Mouse (Mus musculus) heart, postnatal 4 days (tissue): Measurements from ENCODE around the gene Gm10964. TPM values are rescaled to one million over a fixed set of nuclear protein-coding genes. Genes with fewer than 3 reads are reported as not detected.

ENCODE experiments used
- DNase-seq: peaks from one replicate; pipeline ENCODE4 v3.0.0; 2021
- total RNA-seq, 2 experiments: library from RNA; stranded (reverse); gene quantifications; 2 replicates each; pipeline ENCODE4 v1.2.3; 2021

Gene Gm10964
- total RNA-seq, 2 experiments from 2014 or later, result not detected

DNA sequence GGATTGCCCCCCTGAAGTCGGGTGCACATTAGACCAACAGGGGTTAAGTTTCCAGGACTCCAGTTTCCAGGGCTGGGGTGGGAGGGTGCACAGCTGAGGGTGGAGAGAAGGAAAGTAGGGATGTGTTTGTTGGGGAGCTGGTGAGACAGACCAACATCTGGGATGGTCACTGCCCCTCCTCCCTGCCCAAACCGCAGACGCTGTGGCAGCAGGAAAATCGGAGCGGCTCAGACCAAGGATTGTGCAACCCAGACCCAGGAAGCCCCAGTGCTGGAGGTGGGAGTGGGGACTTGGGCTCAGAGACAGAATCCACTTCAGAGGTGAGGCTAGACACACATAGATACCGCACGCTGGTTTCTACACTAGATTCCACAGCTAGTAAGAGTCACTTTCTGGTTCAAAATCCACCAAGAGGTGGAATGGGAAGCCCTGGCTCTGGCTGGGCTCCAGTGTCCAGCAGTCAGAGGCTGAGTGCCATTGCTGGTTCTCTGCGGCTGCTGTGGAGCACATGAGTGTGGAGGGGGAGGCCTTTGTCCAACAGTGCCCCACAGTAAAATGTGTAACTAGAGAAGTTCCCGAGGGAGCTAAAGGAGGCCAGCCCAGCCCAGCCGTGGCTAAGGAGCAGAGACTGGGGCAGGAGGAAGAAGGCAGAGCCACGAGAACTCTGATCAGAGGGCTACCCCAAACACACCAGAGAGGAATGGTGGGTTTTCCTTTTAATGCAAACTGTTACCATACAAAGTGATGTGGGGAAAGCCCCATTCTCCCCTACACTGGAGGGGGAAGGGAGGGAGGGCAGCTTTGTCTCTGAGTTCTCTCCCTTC is 4.3 kb upstream of the Gm10964 start:
- peak; percentile 47 for DNase-seq

- DNase-seq, result peak; percentile 16
These were observed 3.2 kb upstream of the Gm10964 start for GRCm38 (mm10) chr3:103735776-103736600.

GRCm38 (mm10) chr3:103737061-103737754 is 2.0 kb upstream of the Gm10964 start:
- peak; percentile 75 for DNase-seq

DNA sequence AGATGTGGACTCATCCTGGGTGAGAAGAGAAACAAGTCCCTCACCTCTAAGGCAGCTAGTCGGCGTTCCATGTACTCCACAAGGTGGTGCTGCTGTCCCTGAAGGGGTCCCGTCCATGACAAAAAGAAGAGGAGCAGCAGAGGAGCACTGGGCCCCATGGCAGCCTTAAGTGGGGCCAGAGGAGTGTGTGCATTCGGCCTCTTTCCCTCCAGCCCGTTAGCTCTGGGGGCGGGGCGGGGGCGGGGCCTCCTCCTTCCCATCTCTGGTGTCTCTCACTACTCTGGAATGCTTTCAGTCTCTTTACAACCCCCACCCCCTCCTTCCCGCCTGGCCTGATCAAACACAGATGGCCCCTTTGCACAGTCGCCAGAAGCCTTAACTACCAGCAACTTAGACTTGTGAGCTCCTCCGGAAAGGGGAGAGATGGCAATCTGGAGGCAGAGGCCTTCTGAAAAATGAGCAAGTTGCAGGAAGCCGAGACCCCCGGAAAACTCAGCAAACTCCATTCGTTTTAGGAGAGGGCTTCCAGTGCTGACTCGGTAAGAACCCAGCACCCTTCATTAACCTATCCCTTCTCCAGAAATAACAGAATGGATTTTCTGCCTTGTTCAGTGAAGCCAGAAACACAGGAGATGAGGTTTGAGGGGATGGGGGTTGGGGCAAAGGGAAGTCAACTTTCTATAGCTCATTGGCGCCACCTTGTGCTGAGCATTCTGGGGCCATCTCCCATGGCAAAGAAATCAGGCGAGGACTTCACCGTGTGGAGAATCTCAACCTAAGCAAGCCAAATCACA is 1.2 kb upstream of the Gm10964 start, which contains the start of gene Olfml3:
Gene Olfml3, minus strand, starts transcription at position 224 of the 794 bp plus-strand sequence.
- peak; percentile 95 for DNase-seq

DNA sequence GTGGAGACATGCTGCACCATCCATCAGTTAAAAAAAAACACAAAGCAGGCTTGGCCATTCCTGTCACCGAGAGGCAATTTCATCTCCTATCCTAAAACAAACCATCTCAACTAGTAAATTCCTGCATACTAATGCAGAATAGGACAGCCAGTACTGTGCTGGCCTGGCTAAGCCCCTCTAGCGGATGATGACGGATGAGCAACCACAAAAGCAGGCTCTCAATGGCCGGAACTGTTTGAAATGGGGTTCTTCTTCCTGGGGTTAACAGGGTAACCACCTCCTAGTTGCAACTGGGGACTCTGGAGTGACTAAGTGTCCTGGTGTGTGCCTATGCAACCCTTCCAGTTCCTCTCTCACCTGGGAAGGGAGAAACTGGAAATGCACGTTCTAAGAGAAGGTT is 1.2 kb downstream of the Gm10964 start:
- DNase-seq, result no peak

GRCm38 (mm10) chr3:103743208-103743607 is 4.0 kb downstream of the Gm10964 start:
- DNase-seq, result no peak

- DNase-seq, result no peak
These were observed 6.0 kb downstream of the Gm10964 start for GRCm38 (mm10) chr3:103745001-103745770.

GRCm38 (mm10) chr3:103746711-103747110 is 7.5 kb downstream of the Gm10964 start:
- DNase-seq, result no peak

DNA sequence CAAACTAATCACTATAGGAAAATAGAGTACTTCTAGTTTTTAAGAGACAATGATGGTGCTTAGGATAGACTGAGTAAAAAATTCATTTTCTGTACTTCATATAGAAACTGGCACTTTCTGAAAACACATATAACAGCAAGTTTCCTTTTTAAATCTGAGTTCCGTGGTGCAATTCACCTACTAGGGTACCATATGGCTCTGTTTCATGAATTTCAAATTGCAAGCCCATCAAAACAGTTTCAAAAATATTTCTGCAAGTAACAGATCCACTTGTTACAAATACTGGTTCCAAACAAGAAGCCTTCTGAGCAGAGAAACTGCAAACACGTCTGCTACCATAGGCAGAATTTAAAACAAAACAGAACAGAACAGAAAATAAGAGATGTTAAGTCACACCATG is 12.4 kb downstream of the Gm10964 start:
- no peak for DNase-seq

- no peak for DNase-seq
These were observed 16.2 kb downstream of the Gm10964 start for GRCm38 (mm10) chr3:103755351-103755750.

DNA sequence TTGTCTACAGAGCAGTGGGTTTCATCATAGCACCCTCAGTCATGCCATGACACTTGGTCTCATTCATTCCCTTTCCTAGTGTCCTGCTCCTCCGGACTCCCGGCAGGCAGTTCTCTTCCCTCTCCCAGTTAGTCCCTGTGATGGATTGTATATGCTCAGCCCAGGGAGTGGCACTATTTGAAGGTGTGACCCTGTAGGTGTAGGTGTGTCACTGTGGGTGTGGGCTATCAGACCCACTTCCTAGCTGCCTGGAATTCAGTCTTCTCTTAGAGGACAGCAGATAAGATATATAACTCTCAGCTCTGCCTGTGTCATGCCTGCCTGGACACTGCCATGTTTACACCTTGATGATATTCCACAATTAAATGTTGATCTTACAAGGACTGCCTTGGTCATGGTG is 17.8 kb downstream of the Gm10964 start:
- DNase-seq, result no peak

DNA sequence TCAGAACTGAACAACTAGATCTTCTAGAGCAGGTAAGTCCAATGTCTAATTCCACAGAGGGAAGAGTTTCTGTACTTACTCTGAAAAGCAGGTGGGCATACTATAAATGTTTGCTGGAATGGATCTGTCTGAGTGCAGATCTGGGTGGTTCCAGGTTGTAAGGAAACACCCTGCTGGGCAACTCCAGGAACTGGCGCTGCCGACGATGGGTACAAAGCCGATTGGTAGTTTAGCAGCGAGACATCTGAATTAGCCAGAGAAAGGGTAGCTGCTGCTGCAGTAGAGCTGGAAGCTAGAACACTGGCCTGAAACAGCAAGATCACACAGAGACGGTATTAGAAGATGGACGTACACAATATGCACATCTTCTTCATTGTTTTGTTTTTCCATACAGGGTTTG is 19.3 kb downstream of the Gm10964 start:
- no peak for DNase-seq

DNA sequence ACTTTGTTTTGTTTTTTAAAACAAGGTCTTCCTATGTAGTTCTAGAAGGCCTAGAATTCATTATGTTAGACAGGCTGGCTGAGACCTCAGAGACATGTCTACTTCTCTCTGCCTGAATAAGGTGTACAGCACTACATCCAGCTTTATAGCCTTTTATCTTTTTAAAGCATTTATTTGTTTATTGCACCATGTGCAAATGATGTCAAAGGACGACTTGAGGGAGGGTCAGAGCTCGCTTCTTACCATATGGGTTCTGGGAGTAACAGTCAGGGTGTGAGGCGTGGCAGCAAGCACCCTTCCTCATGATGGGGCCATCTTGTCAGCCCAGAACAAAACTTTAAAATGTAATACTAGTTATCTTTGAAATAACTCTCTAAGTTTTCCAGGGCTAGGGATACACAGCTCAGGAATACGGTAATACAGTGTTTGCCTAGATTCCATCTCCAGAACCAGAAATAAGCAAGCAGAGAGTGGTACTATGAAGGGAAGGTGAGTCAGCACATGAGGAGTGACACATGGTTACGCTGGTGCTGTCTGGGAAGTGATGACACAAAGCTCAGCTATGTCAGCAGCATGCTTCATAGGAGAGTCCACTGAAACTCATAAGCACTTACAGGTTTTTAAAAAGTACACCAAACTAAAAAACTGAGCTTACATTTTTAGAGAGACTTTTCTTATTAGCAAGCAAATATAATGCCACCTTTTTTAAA is 20.2 kb downstream of the Gm10964 start:
- DNase-seq, result no peak

DNA sequence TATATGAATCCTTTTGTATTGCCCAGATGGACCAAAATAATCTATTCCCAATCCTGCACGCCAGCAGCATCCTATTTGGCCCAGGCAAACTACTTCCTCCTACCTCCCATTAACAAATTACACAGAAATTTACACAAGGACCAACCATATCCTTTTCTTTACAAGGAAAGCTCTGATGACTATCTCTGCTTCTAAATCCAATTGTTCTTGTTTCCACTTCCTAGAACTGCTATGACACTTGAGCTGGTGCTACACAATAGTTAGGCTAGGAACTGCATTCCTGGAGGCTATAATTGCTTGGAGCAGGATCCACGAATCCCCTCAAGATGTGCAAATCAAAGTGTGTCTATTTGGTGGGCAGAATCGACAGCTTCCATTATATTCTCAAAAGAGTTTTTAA is 27.6 kb downstream of the Gm10964 start:
- DNase-seq, result no peak

DNA sequence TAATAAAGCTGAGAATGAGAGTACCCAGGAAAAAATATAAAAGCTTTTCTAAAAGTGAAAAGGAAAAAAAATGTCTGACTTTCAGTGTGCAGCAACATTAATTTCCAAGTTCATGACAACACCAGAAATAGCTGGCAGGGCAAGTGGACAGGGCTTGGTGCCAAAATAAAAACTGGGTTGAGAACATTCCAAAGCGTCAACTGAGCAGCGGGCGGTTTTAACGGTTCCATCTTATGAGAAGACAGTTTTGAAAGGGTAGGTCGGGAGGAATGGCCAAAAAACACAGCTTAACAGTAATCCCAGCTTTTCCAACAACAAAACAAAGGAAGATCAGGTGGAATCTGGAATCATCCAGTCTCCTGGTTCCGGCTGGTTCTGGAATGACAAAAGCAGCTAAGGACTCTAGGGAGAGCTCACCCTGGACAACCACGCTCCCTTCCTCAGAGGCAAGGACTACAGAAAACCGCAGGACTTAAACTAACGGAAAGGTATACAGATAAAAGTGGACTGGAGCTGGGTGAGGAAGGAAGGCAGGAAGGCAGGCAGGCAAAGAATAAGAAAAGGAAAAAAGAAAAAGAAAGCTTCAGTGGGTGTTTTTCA is 32.5 kb downstream of the Gm10964 start:
- DNase-seq, result peak; percentile 88

DNA sequence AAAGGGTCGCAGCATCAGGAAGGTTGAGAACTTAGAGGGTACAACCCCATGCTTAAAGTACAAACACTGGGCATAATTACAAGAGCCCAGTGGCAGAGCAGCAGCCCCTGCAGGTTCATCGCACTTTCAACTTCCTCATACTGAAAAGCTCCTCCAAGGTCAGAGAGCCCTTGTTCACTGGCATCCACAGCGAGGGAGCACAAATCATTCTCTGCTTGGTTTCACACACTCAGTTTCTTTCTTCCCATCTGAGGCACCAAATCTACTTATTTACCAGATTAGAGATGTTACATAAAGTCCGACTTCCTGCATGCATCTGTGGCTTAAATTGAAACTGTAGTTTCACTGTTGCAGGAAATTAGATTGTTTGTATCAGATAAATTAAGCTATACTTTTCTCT is 33.7 kb downstream of the Gm10964 start:
- no peak for DNase-seq

- no peak for DNase-seq
These were observed 34.3 kb downstream of the Gm10964 start for GRCm38 (mm10) chr3:103773508-103773907.

- no peak for DNase-seq
These were observed 34.8 kb downstream of the Gm10964 start for GRCm38 (mm10) chr3:103774009-103774408.

GRCm38 (mm10) chr3:103777940-103778339 is 38.8 kb downstream of the Gm10964 start:
- DNase-seq, result no peak

DNA sequence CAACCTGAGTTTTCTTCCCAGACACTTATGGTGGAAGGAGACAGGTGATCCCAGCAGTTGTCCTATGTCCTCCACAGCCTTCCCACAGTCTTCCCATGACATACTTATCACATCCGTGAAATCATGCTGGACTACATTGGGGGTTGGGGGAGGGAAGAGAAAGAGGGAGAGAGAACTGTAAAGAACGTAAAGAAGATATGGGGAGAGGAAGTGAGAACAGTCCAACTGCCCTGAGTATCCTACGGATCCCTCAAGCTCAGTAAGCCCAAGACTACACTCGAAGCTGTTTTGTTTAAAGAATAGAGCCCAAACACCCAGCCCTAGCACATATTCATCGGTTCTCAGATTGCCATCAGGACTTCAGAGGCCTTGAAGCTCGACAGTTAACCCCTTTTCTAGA is 39.5 kb downstream of the Gm10964 start:
- no peak for DNase-seq
